Mouse (Mus musculus) ovary, adult 2 months (tissue): ENCODE results near the gene Avpi1. TPM values are rescaled to one million over a fixed set of nuclear protein-coding genes. Genes with fewer than 3 reads are reported as not detected.

Source experiments
- polyA plus RNA-seq: library from polyadenylated mRNA; depleted of rRNA; stranded (reverse); fragments of >200 nt; gene quantifications from 2 replicates; pipeline ENCODE4 v1.2.3, GENCODE M21; 2012; rRNA removed

The Avpi1 gene
- polyA plus RNA-seq, result 62.2 and 67.3 TPM in 2 replicates

DNA sequence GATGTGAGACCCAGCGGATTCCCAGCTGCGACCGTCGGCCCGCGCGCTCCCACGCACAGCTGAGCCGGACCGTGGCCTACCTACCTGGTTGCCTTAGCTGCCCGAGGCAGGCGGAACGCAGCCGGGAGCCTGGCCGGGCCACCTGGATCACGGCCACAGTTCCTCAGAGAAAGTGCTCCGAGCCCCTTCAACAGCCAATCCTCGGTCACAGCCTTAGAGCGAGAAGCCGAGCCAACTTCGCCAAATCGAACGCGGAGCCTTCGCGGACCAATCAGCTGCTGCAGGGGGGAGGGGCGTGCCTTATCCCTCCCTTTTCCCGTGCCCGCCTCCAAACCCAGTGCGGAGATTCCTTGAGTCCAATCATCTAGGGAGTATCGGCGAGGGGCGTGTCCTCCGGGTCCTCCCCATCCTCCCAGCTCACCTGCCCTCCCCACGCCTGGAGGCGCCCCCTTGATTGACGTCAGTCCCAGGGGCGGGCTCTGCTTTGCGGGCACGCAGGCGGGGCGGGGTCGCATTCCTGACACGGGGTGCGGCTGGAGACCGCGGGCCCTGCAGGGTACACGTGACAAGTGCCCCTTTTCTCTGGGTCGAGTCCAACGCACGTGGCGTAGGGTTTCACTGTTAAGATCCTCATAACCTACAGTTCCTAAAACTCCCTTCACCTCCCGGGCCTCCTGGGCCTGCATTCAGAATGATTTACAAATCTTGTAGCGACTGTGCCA lies at the start of gene Avpi1:
Gene Avpi1, minus strand, starts transcription at position 273 of the 722 bp plus-strand sequence.

DNA sequence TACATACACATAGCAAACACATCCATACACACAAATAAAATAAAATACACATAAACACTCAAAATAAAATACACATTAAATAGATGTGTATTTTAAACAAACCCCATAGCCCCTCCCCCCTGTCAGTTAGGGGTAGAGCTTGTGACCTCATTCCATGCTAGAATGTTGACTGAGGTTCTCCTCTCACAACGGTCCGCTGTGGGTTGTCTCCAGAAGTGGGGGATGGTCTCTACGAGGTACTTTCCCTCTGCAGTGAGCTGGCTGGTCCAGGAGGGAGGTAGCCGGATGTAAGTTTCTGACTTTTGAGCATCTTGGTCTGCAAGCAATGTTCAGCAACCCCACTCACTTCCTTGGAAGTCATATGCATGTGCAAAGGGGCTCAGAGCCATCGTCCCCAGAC lies 34.9 kb upstream of the Avpi1 start, which contains the start of gene Zfyve27:
Gene Zfyve27, plus strand, starts transcription at position 188 of the 400 bp plus-strand sequence.

DNA sequence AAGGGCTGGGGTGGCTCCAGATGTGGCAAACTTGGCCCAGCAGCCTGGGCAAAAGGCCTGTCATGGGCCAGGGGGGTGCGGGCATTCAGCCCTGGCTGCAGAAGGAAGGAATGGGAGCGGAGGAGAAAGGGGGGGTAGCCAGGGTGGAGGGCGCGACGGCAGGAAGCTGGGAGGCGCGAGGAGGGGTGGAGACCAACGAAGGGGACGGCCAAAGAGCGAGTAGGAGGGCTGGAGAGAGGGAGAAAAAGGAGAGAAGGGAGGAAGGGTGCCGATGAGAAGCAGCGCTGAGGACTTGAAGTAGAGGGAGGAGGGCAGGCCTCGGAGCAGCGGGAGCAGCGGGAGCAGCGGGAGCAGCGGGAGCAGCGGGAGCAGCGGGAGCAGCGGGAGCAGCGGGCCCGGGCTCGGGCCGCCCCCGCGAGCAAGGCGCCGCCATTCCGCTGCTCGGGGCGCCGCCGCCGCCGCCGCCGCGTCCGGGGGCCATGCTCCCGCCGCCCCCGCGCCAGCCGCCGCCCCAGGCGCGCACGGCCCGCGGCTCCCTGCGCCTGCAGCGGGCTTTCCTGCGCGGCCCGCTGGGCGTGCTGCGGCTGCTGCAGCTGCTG lies 18.4 kb upstream of the Avpi1 start, which contains the start of gene Marveld1:
Gene Marveld1, plus strand, starts transcription at position 231 of the 599 bp plus-strand sequence.

DNA sequence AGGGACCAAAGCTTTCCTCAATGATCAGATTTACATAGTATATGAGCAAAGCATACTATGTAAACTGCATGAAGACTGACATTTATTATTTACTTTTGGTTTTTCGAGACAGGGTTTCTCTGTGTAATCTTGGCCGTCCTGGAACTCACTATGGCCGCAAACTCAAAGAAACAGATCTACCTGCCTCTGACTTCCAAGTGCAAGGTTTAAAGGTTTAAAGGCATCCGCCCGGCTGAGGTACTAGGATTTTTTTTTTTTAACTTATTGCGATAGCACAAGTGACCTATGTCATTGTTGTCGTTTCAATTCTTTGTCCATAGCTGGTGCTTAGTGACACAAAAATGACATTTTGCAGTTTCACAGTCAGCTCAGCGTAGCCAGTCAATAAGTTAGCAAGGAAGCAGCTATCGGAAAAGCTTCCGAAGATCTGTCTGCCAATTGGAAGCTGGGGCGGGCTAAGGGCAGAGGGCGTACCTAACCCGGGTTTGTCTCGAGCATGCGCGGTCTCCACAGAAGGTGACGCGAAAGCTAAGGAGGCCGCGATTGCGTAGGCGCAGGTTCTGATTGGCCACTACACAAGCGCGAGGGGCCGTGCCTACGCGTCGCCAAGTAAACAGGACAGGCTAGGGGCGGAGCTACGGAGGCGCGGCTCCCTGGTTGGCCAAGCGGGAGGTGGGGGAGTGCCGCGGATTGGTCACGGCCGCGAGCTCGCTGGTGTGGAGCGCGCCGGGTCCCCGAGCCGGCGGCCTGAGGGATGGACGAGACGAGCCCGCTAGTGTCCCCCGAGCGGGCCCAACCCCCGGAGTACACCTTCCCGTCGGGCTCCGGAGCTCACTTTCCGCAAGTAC lies 38.9 kb downstream of the Avpi1 start, which contains the start of gene Pi4k2a:
Gene Pi4k2a, plus strand, starts transcription at position 723 of the 848 bp plus-strand sequence.

DNA sequence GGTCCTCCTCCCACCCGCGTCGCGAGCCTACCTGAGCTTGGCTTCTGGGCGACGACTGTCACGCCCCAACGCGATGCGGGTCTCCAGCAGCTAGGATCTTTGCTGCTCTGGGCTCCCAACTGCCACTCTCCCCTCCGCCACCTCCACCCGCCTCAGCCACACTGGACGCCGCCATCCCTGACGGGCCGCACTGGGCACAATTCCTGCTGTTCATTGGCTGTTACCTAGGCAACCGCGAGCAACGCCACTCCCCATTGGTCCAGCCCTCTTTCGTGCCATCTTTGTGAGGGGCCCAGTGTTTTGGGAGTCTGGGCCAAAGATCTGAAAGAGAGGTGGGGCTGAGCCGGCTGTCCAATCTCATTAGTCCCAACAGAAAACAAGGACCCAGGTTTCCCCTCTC lies 42.7 kb downstream of the Avpi1 start, which contains the start of gene Morn4:
Gene Morn4, minus strand, starts transcription at position 192 of the 400 bp plus-strand sequence.

Other genes starting within 250 kb of the Avpi1 start
- gene Rrp12, start 232.9 kb downstream of the Avpi1 start, polyA plus RNA-seq, result 8.8 and 10.5 TPM in 2 replicates
- gene Pgam1, start 217.1 kb downstream of the Avpi1 start, polyA plus RNA-seq, result 425 and 465 TPM in 2 replicates
- 16.1 and 22.0 TPM in 2 replicates for gene Exosc1, start 195.6 kb downstream of the Avpi1 start, polyA plus RNA-seq
- gene Zdhhc16, start 195.6 kb downstream of the Avpi1 start, polyA plus RNA-seq, result 117 and 123 TPM in 2 replicates
- gene Mms19, start 147.9 kb downstream of the Avpi1 start, polyA plus RNA-seq, result 82.3 and 85.4 TPM in 2 replicates
- 43.5 and 47.5 TPM in 2 replicates for gene Ubtd1, start 147.3 kb downstream of the Avpi1 start, polyA plus RNA-seq
- gene Ankrd2, start 93.1 kb downstream of the Avpi1 start, polyA plus RNA-seq, result 0.46 and 0.90 TPM in 2 replicates
- 2.8 and 3.7 TPM in 2 replicates for gene Hoga1, start 83.4 kb downstream of the Avpi1 start, polyA plus RNA-seq
- gene 4933411K16Rik, start 76.8 kb downstream of the Avpi1 start, polyA plus RNA-seq, result 0.51 and 0.58 TPM in 2 replicates
- gene Morn4, start 42.7 kb downstream of the Avpi1 start, polyA plus RNA-seq, result 12.2 and 12.9 TPM in 2 replicates
- gene Pi4k2a, start 38.6 kb downstream of the Avpi1 start, polyA plus RNA-seq, result 55.5 and 57.1 TPM in 2 replicates
- gene Marveld1, start 18.3 kb upstream of the Avpi1 start, polyA plus RNA-seq, result 148 and 163 TPM in 2 replicates
- gene Zfyve27, start 34.9 kb upstream of the Avpi1 start, polyA plus RNA-seq, result 43.0 and 46.5 TPM in 2 replicates
- 2.8 and 3.0 TPM in 2 replicates for gene Sfrp5, start 73.2 kb upstream of the Avpi1 start, polyA plus RNA-seq
- 0.14 TPM in 2 replicates for gene Golga7b, start 118.5 kb upstream of the Avpi1 start, polyA plus RNA-seq